Mouse (Mus musculus): ENCODE measurements around the gene Spg7.

- no peak for TF ChIP-seq GATA1 (IDR thresholded peaks at IDR 0.05; ENCODE audit: borderline replicate concordance, low read length)
- TF ChIP-seq FLI1 (IDR thresholded peaks at IDR 0.05; ENCODE audit: low read length), result no peak
Observed at GRCm38 (mm10) chr8:123108010-123108409, 45.3 kb downstream of the Spg7 start.

All from megakaryocyte, embryonic 14.5 days (primary cell).